Mouse (Mus musculus): Measurements from ENCODE around the gene Zscan20. TPM values are rescaled to one million over a fixed set of nuclear protein-coding genes. Genes with fewer than 3 reads are reported as not detected.

Zscan20 gene
- polyA plus RNA-seq, 1 experiment from 2014 or later = 4.6 TPM

- H3K9me3 ChIP-seq = no peaks in the 10 kb centered on the region
- H3K9ac ChIP-seq = no peak overlapping the region
- ATAC-seq (ENCODE audit: borderline replicate concordance, extremely low read depth, low FRiP score, low TSS enrichment) = no peak
- H3K4me2 ChIP-seq = peak overlapping the region; percentile 79
- H3K4me3 ChIP-seq = no peak overlapping the region; the same call in 1 of the 2 replicates
- peaks cover 13% of the 10 kb centered on the region for H3K4me1 ChIP-seq
- no peaks in the 10 kb centered on the region for H3K36me3 ChIP-seq
- no peaks in the 10 kb centered on the region for H3K27me3 ChIP-seq
- WGBS = 17% methylated on average over 10 of the region's 10 CpGs
- 0 out of 2 replicates have a peak overlapping the region, but pooled peaks have one; percentile 15 for H3K27ac ChIP-seq
Measured at GRCm38 (mm10) chr4:128610706-128611105, 808 bp upstream of the Zscan20 start.

GRCm38 (mm10) chr4:128609276-128609924 is 498 bp downstream of the Zscan20 start:
- no peak; the same call in 1 of the 2 replicates for ATAC-seq (ENCODE audit: borderline replicate concordance, extremely low read depth, low FRiP score, low TSS enrichment)
- Histone ChIP-seq H3K4me2 (peak overlapping the region; percentile 79), H3K9me3 (no peaks in the 10 kb centered on the region), H3K27ac (peak overlapping the region; percentile 43; the same call in 1 of the 2 replicates), H3K9ac (peak overlapping the region; percentile 64), H3K4me1 (peaks cover 13% of the 10 kb centered on the region), H3K4me3 (peak overlapping the region; percentile 72), H3K36me3 (no peaks in the 10 kb centered on the region), H3K27me3 (no peaks in the 10 kb centered on the region)
- WGBS = 6% methylated on average over 25 of the region's 27 CpGs

GRCm38 (mm10) chr4:128607661-128608060 is 2.2 kb downstream of the Zscan20 start:
- no peaks in the 10 kb centered on the region for H3K9me3 ChIP-seq
- 73% methylated on average over 11 of the region's 11 CpGs for WGBS
- H3K4me2 ChIP-seq = no peak overlapping the region
- no peaks in the 10 kb centered on the region for H3K27me3 ChIP-seq
- no peak overlapping the region for H3K9ac ChIP-seq
- no peak overlapping the region for H3K4me3 ChIP-seq
- no peak for ATAC-seq (ENCODE audit: borderline replicate concordance, extremely low read depth, low FRiP score, low TSS enrichment)
- peaks cover 13% of the 10 kb centered on the region for H3K4me1 ChIP-seq
- 0 out of 2 replicates have a peak, but pooled peaks cover 8% of the 10 kb centered on the region for H3K36me3 ChIP-seq
- no peak overlapping the region for H3K27ac ChIP-seq

- Histone ChIP-seq H3K9ac (no peak overlapping the region), H3K4me3 (no peak overlapping the region), H3K27me3 (no peaks in the 10 kb centered on the region), H3K36me3 (0 out of 2 replicates have a peak, but pooled peaks cover 12% of the 10 kb centered on the region), H3K9me3 (no peaks in the 10 kb centered on the region), H3K4me2 (no peak overlapping the region), H3K4me1 (peaks cover 13% of the 10 kb centered on the region), H3K27ac (no peak overlapping the region)
- ATAC-seq (ENCODE audit: borderline replicate concordance, extremely low read depth, low FRiP score, low TSS enrichment) = no peak
- WGBS = 90% methylated on average over 7 of the region's 7 CpGs
Measured at GRCm38 (mm10) chr4:128606586-128606985, 3.3 kb downstream of the Zscan20 start.

- Histone ChIP-seq H3K4me2 (no peak overlapping the region), H3K27ac (no peak overlapping the region), H3K36me3 (peaks cover 13% of the 10 kb centered on the region; the same call in 1 of the 2 replicates), H3K9me3 (no peaks in the 10 kb centered on the region), H3K4me3 (no peak overlapping the region), H3K9ac (no peak overlapping the region), H3K27me3 (no peaks in the 10 kb centered on the region), H3K4me1 (no peaks in the 10 kb centered on the region)
- WGBS = 70% methylated on average over 12 of the region's 12 CpGs
- no peak for ATAC-seq (ENCODE audit: borderline replicate concordance, extremely low read depth, low FRiP score, low TSS enrichment)
Measured at GRCm38 (mm10) chr4:128597801-128598560, 11.9 kb downstream of the Zscan20 start.

GRCm38 (mm10) chr4:128594062-128594461 is 15.8 kb downstream of the Zscan20 start:
- no peaks in the 10 kb centered on the region for H3K9me3 ChIP-seq
- WGBS = 79% methylated on average over 5 of the region's 5 CpGs
- no peak overlapping the region for H3K4me2 ChIP-seq
- H3K4me1 ChIP-seq = no peaks in the 10 kb centered on the region
- H3K9ac ChIP-seq = no peak overlapping the region
- no peak for ATAC-seq (ENCODE audit: borderline replicate concordance, extremely low read depth, low FRiP score, low TSS enrichment)
- peaks cover 10% of the 10 kb centered on the region; the same call in 1 of the 2 replicates for H3K36me3 ChIP-seq
- no peaks in the 10 kb centered on the region for H3K27me3 ChIP-seq
- no peak overlapping the region for H3K4me3 ChIP-seq
- H3K27ac ChIP-seq = no peak overlapping the region

GRCm38 (mm10) chr4:128593286-128593685 is 16.6 kb downstream of the Zscan20 start:
- no peak overlapping the region for H3K27ac ChIP-seq
- no peak for ATAC-seq (ENCODE audit: borderline replicate concordance, extremely low read depth, low FRiP score, low TSS enrichment)
- H3K9ac ChIP-seq = no peak overlapping the region
- no peak overlapping the region for H3K4me3 ChIP-seq
- 89% methylated on average over 4 of the region's 4 CpGs for WGBS
- peaks cover 17% of the 10 kb centered on the region for H3K36me3 ChIP-seq
- H3K27me3 ChIP-seq = no peaks in the 10 kb centered on the region
- H3K9me3 ChIP-seq = no peaks in the 10 kb centered on the region
- no peaks in the 10 kb centered on the region for H3K4me1 ChIP-seq
- no peak overlapping the region for H3K4me2 ChIP-seq

GRCm38 (mm10) chr4:128579182-128579581 is 30.7 kb downstream of the Zscan20 start:
- Histone ChIP-seq H3K4me3 (no peak overlapping the region), H3K27me3 (no peaks in the 10 kb centered on the region), H3K4me1 (no peaks in the 10 kb centered on the region), H3K9me3 (peaks cover 17% of the 10 kb centered on the region; the same call in 1 of the 2 replicates), H3K36me3 (peaks cover 42% of the 10 kb centered on the region), H3K4me2 (no peak overlapping the region), H3K9ac (no peak overlapping the region), H3K27ac (no peak overlapping the region)
- 65% methylated on average over 4 of the region's 4 CpGs for WGBS
- no peak for ATAC-seq (ENCODE audit: borderline replicate concordance, extremely low read depth, low FRiP score, low TSS enrichment)

GRCm38 (mm10) chr4:128575811-128576210 is 34.1 kb downstream of the Zscan20 start:
- H3K9me3 ChIP-seq = no peaks in the 10 kb centered on the region
- ATAC-seq (ENCODE audit: borderline replicate concordance, extremely low read depth, low FRiP score, low TSS enrichment) = no peak
- no peaks in the 10 kb centered on the region for H3K27me3 ChIP-seq
- no peak overlapping the region for H3K27ac ChIP-seq
- no peaks in the 10 kb centered on the region for H3K4me1 ChIP-seq
- H3K9ac ChIP-seq = no peak overlapping the region
- WGBS = 60% methylated on average over 4 of the region's 4 CpGs
- no peak overlapping the region for H3K4me3 ChIP-seq
- peaks cover 11% of the 10 kb centered on the region for H3K36me3 ChIP-seq
- H3K4me2 ChIP-seq = no peak overlapping the region

- no peaks in the 10 kb centered on the region for H3K27me3 ChIP-seq
- H3K4me3 ChIP-seq = no peak overlapping the region
- H3K9ac ChIP-seq = no peak overlapping the region
- no peak overlapping the region for H3K27ac ChIP-seq
- no peaks in the 10 kb centered on the region for H3K9me3 ChIP-seq
- no peak overlapping the region for H3K4me2 ChIP-seq
- no peak for ATAC-seq (ENCODE audit: borderline replicate concordance, extremely low read depth, low FRiP score, low TSS enrichment)
- H3K36me3 ChIP-seq = no peaks in the 10 kb centered on the region
- WGBS = 77% methylated on average over 3 of the region's 3 CpGs
- H3K4me1 ChIP-seq = no peaks in the 10 kb centered on the region
Measured at GRCm38 (mm10) chr4:128560327-128560726, 49.6 kb downstream of the Zscan20 start.

- ATAC-seq (ENCODE audit: borderline replicate concordance, extremely low read depth, low FRiP score, low TSS enrichment) = no peak
Measured at GRCm38 (mm10) chr4:128554198-128554597, 55.7 kb downstream of the Zscan20 start.

GRCm38 (mm10) chr4:128550756-128551155 is 59.1 kb downstream of the Zscan20 start:
- no peaks in the 10 kb centered on the region for H3K4me1 ChIP-seq
- no peak overlapping the region for H3K4me3 ChIP-seq
- no peak overlapping the region for H3K27ac ChIP-seq
- H3K9me3 ChIP-seq = no peaks in the 10 kb centered on the region
- H3K36me3 ChIP-seq = no peaks in the 10 kb centered on the region
- no peaks in the 10 kb centered on the region for H3K27me3 ChIP-seq
- ATAC-seq (ENCODE audit: borderline replicate concordance, extremely low read depth, low FRiP score, low TSS enrichment) = no peak
- no peak overlapping the region for H3K9ac ChIP-seq
- WGBS = 79% methylated on average over 6 of the region's 6 CpGs
- no peak overlapping the region for H3K4me2 ChIP-seq

More at GRCm38 (mm10) chr4:128554198-128554597, 55.7 kb downstream of the Zscan20 start:
- H3K36me3 ChIP-seq = no peaks in the 10 kb centered on the region
- no peaks in the 10 kb centered on the region for H3K27me3 ChIP-seq
- H3K4me1 ChIP-seq = no peaks in the 10 kb centered on the region
- H3K4me2 ChIP-seq = no peak overlapping the region
- H3K9me3 ChIP-seq = no peaks in the 10 kb centered on the region
- H3K27ac ChIP-seq = no peak overlapping the region
- H3K4me3 ChIP-seq = no peak overlapping the region
- H3K9ac ChIP-seq = no peak overlapping the region
- 85% methylated on average over 2 of the region's 2 CpGs for WGBS
